Mouse (Mus musculus): Measurements from ENCODE around the gene Lyst. TPM values are rescaled to one million over a fixed set of nuclear protein-coding genes. Genes with fewer than 3 reads are reported as not detected.
A peak's percentile ranks its signal among the peaks of the same experiment; 100 is the strongest.

The Lyst gene
- polyA plus RNA-seq, 1 experiment from 2014 or later, result 4.6 TPM

GRCm38 (mm10) chr13:13783296-13783695 is 193.1 kb downstream of the Lyst start:
- H3K27me3 ChIP-seq (ENCODE audit: control insufficient read depth, insufficient read depth, low read length), result peaks cover 46% of the 10 kb centered on the region
- no peaks in the 10 kb centered on the region for H3K9me3 ChIP-seq (ENCODE audit: control insufficient read depth, low read length)
- no peak for ATAC-seq (ENCODE audit: insufficient number of reproducible peaks, insufficient read depth, low FRiP score, low read depth)
- H3K36me3 ChIP-seq (ENCODE audit: control insufficient read depth, insufficient read depth, low read length), result no peaks in the 10 kb centered on the region
- peak overlapping the region; percentile 79; the same call in 1 of the 2 replicates for H3K4me2 ChIP-seq (ENCODE audit: low read length)
- 24% methylated on average over 7 of the region's 7 CpGs for WGBS
- peak overlapping the region in 1 of 2 experiments; percentile 39; a peak in 1 of 4 replicates for H3K4me3 ChIP-seq (ENCODE audit: control insufficient read depth in 1 of 2, insufficient read depth in 1 of 2, low read depth in 1 of 2, low read length in 2 of 2)
- H3K4me1 ChIP-seq (ENCODE audit: control insufficient read depth in 2 of 2, insufficient read depth in 2 of 2, low read length in 2 of 2), result peaks cover 7 to 21% of the 10 kb centered on the region in 2 experiments; a peak in 3 of 4 replicates
- no peak overlapping the region for H3K27ac ChIP-seq (replicated peaks in 1 of 2; ENCODE audit: control insufficient read depth in 1 of 2, insufficient read depth in 1 of 2, low read depth in 2 of 2, low read length in 2 of 2)
- H3K9ac ChIP-seq (ENCODE audit: low read length), result no peak overlapping the region

- Histone ChIP-seq H3K4me2 (ENCODE audit: low read length) (peak within 1 kb of the TSS; percentile 79), H3K36me3 (ENCODE audit: control insufficient read depth, insufficient read depth, low read length) (no peaks in the 10 kb centered on the region), H3K27me3 (ENCODE audit: control insufficient read depth, insufficient read depth, low read length) (peaks cover 46% of the 10 kb centered on the region), H3K4me3 (ENCODE audit: control insufficient read depth in 1 of 2, insufficient read depth in 1 of 2, low read depth in 1 of 2, low read length in 2 of 2) (peak within 1 kb of the TSS; percentile 39 to 47), H3K9ac (ENCODE audit: low read length) (peak within 1 kb of the TSS; percentile 3; the same call in 1 of the 2 replicates), H3K4me1 (ENCODE audit: control insufficient read depth in 2 of 2, insufficient read depth in 2 of 2, low read length in 2 of 2) (peaks cover 7 to 19% of the 10 kb centered on the region in 2 experiments; a peak in 3 of 4 replicates), H3K9me3 (ENCODE audit: control insufficient read depth, low read length) (no peaks in the 10 kb centered on the region), H3K27ac (replicated peaks in 1 of 2; ENCODE audit: control insufficient read depth in 1 of 2, insufficient read depth in 1 of 2, low read depth in 2 of 2, low read length in 2 of 2) (no peak within 1 kb of the TSS)
- under 1% methylated on average over 31 of the region's 43 CpGs for WGBS
- ATAC-seq (ENCODE audit: insufficient number of reproducible peaks, insufficient read depth, low FRiP score, low read depth), result peak; percentile 30; the same call in 1 of the 2 replicates
Observed at GRCm38 (mm10) chr13:13783894-13784419, 193.8 kb downstream of the Lyst start, which contains the start of gene Gng4. Gene Gng4, plus strand, starts transcription at chr13:13784059.

- ATAC-seq (ENCODE audit: insufficient number of reproducible peaks, insufficient read depth, low FRiP score, low read depth), result no peak
- no peak overlapping the region for H3K27ac ChIP-seq (replicated peaks in 1 of 2; ENCODE audit: control insufficient read depth in 1 of 2, insufficient read depth in 1 of 2, low read depth in 2 of 2, low read length in 2 of 2)
- WGBS, result under 1% methylated on average over 49 of the region's 59 CpGs
Observed at GRCm38 (mm10) chr13:13784420-13784936, 194.3 kb downstream of the Lyst start.

GRCm38 (mm10) chr13:13784981-13785783 is 195.0 kb downstream of the Lyst start:
- Histone ChIP-seq H3K27ac (replicated peaks in 1 of 2; ENCODE audit: control insufficient read depth in 1 of 2, insufficient read depth in 1 of 2, low read depth in 2 of 2, low read length in 2 of 2) (no peak overlapping the region), H3K9ac (ENCODE audit: low read length) (no peak overlapping the region), H3K36me3 (ENCODE audit: control insufficient read depth, insufficient read depth, low read length) (no peaks in the 10 kb centered on the region), H3K9me3 (ENCODE audit: control insufficient read depth, low read length) (no peaks in the 10 kb centered on the region), H3K27me3 (ENCODE audit: control insufficient read depth, insufficient read depth, low read length) (peaks cover 46% of the 10 kb centered on the region), H3K4me1 (ENCODE audit: control insufficient read depth in 2 of 2, insufficient read depth in 2 of 2, low read length in 2 of 2) (peaks cover 7 to 16% of the 10 kb centered on the region in 2 experiments; a peak in 3 of 4 replicates), H3K4me2 (ENCODE audit: low read length) (peak overlapping the region; percentile 79), H3K4me3 (ENCODE audit: control insufficient read depth in 1 of 2, insufficient read depth in 1 of 2, low read depth in 1 of 2, low read length in 2 of 2) (peak overlapping the region; percentile 39 to 47)
- WGBS, result under 1% methylated on average over 30 of the region's 30 CpGs
- no peak for ATAC-seq (ENCODE audit: insufficient number of reproducible peaks, insufficient read depth, low FRiP score, low read depth)

More at GRCm38 (mm10) chr13:13784420-13784936, 194.3 kb downstream of the Lyst start:
- Histone ChIP-seq H3K27me3 (ENCODE audit: control insufficient read depth, insufficient read depth, low read length) (peaks cover 46% of the 10 kb centered on the region), H3K4me3 (ENCODE audit: control insufficient read depth in 1 of 2, insufficient read depth in 1 of 2, low read depth in 1 of 2, low read length in 2 of 2) (peak overlapping the region; percentile 39 to 47), H3K4me1 (ENCODE audit: control insufficient read depth in 2 of 2, insufficient read depth in 2 of 2, low read length in 2 of 2) (peaks cover 7 to 16% of the 10 kb centered on the region in 2 experiments; a peak in 3 of 4 replicates), H3K4me2 (ENCODE audit: low read length) (peak overlapping the region; percentile 79), H3K9ac (ENCODE audit: low read length) (peak overlapping the region; percentile 3; the same call in 1 of the 2 replicates), H3K36me3 (ENCODE audit: control insufficient read depth, insufficient read depth, low read length) (no peaks in the 10 kb centered on the region), H3K9me3 (ENCODE audit: control insufficient read depth, low read length) (no peaks in the 10 kb centered on the region)

- Histone ChIP-seq H3K9me3 (ENCODE audit: control insufficient read depth, low read length) (no peaks in the 10 kb centered on the region), H3K36me3 (ENCODE audit: control insufficient read depth, insufficient read depth, low read length) (no peaks in the 10 kb centered on the region), H3K27ac (replicated peaks in 1 of 2; ENCODE audit: control insufficient read depth in 1 of 2, insufficient read depth in 1 of 2, low read depth in 2 of 2, low read length in 2 of 2) (no peak overlapping the region), H3K27me3 (ENCODE audit: control insufficient read depth, insufficient read depth, low read length) (peaks cover 45% of the 10 kb centered on the region), H3K4me3 (ENCODE audit: control insufficient read depth in 1 of 2, insufficient read depth in 1 of 2, low read depth in 1 of 2, low read length in 2 of 2) (no peak overlapping the region), H3K9ac (ENCODE audit: low read length) (no peak overlapping the region), H3K4me2 (ENCODE audit: low read length) (no peak overlapping the region), H3K4me1 (ENCODE audit: control insufficient read depth in 2 of 2, insufficient read depth in 2 of 2, low read length in 2 of 2) (peaks cover 7 to 16% of the 10 kb centered on the region in 2 experiments; a peak in 3 of 4 replicates)
- 87% methylated on average over 6 of the region's 6 CpGs for WGBS
- no peak for ATAC-seq (ENCODE audit: insufficient number of reproducible peaks, insufficient read depth, low FRiP score, low read depth)
Observed at GRCm38 (mm10) chr13:13786971-13787370, 196.8 kb downstream of the Lyst start.

- H3K9me3 ChIP-seq (ENCODE audit: control insufficient read depth, low read length), result no peaks in the 10 kb centered on the region
- H3K27ac ChIP-seq (replicated peaks in 1 of 2; ENCODE audit: control insufficient read depth in 1 of 2, insufficient read depth in 1 of 2, low read depth in 2 of 2, low read length in 2 of 2), result no peak overlapping the region
- H3K27me3 ChIP-seq (ENCODE audit: control insufficient read depth, insufficient read depth, low read length), result peaks cover 37% of the 10 kb centered on the region
- 84% methylated on average over 4 of the region's 4 CpGs for WGBS
- H3K36me3 ChIP-seq (ENCODE audit: control insufficient read depth, insufficient read depth, low read length), result no peaks in the 10 kb centered on the region
- peaks cover 7 to 16% of the 10 kb centered on the region in 2 experiments; a peak in 3 of 4 replicates for H3K4me1 ChIP-seq (ENCODE audit: control insufficient read depth in 2 of 2, insufficient read depth in 2 of 2, low read length in 2 of 2)
- no peak overlapping the region for H3K4me2 ChIP-seq (ENCODE audit: low read length)
- no peak for ATAC-seq (ENCODE audit: insufficient number of reproducible peaks, insufficient read depth, low FRiP score, low read depth)
- no peak overlapping the region for H3K4me3 ChIP-seq (ENCODE audit: control insufficient read depth in 1 of 2, insufficient read depth in 1 of 2, low read depth in 1 of 2, low read length in 2 of 2)
- H3K9ac ChIP-seq (ENCODE audit: low read length), result no peak overlapping the region
Observed at GRCm38 (mm10) chr13:13788070-13788469, 197.9 kb downstream of the Lyst start.

- Histone ChIP-seq H3K9me3 (ENCODE audit: control insufficient read depth, low read length) (no peaks in the 10 kb centered on the region), H3K4me1 (ENCODE audit: control insufficient read depth in 2 of 2, insufficient read depth in 2 of 2, low read length in 2 of 2) (no peaks in the 10 kb centered on the region), H3K27ac (replicated peaks in 1 of 2; ENCODE audit: control insufficient read depth in 1 of 2, insufficient read depth in 1 of 2, low read depth in 2 of 2, low read length in 2 of 2) (no peak overlapping the region), H3K36me3 (ENCODE audit: control insufficient read depth, insufficient read depth, low read length) (no peaks in the 10 kb centered on the region), H3K9ac (ENCODE audit: low read length) (no peak overlapping the region), H3K4me3 (ENCODE audit: control insufficient read depth in 1 of 2, insufficient read depth in 1 of 2, low read depth in 1 of 2, low read length in 2 of 2) (no peak overlapping the region), H3K27me3 (ENCODE audit: control insufficient read depth, insufficient read depth, low read length) (peaks cover under 1% of the 10 kb centered on the region; the same call in 1 of the 2 replicates), H3K4me2 (ENCODE audit: low read length) (no peak overlapping the region)
- no peak for ATAC-seq (ENCODE audit: insufficient number of reproducible peaks, insufficient read depth, low FRiP score, low read depth)
- 71% methylated on average over 3 of the region's 3 CpGs for WGBS
Observed at GRCm38 (mm10) chr13:13791981-13792380, 201.8 kb downstream of the Lyst start.
